Mouse (Mus musculus) inflammation-experienced regulatory T-cells, adult 6 months (primary cell): ENCODE data around the gene Tox2. TPM values are rescaled to one million over a fixed set of nuclear protein-coding genes. Genes with fewer than 3 reads are reported as not detected.

ENCODE experiments used
- ATAC-seq: one replicate; pipeline ENCODE4 v1.8.0; 2017
- polyA plus RNA-seq, 3 experiments: library from polyadenylated mRNA; unstranded; fragments of 100-300 nt; shearing (Covaris generic); gene quantifications; one replicate each; pipeline ENCODE4 v1.2.1; 2017

Gene Tox2
- polyA plus RNA-seq, 3 experiments from 2014 or later: 11.0 to 19.2 (median 13.1) TPM

- ATAC-seq: no peak
These were observed 128.5 kb downstream of the Tox2 start for GRCm38 (mm10) chr2:163331423-163331822.

GRCm38 (mm10) chr2:163332368-163333055 is 129.6 kb downstream of the Tox2 start:
- ATAC-seq: no peak

- no peak for ATAC-seq
These were observed 137.3 kb downstream of the Tox2 start for GRCm38 (mm10) chr2:163340263-163340662.

- ATAC-seq: no peak
These were observed 140.7 kb downstream of the Tox2 start for GRCm38 (mm10) chr2:163343671-163344070.

- ATAC-seq: no peak
These were observed 142.2 kb downstream of the Tox2 start for GRCm38 (mm10) chr2:163344976-163345660.

- no peak for ATAC-seq
These were observed 143.6 kb downstream of the Tox2 start for GRCm38 (mm10) chr2:163346497-163346896.

- ATAC-seq: no peak
These were observed 144.7 kb downstream of the Tox2 start for GRCm38 (mm10) chr2:163347517-163348184.

- no peak for ATAC-seq
These were observed 145.8 kb downstream of the Tox2 start for GRCm38 (mm10) chr2:163348677-163349076.

GRCm38 (mm10) chr2:163349411-163349810 is 146.5 kb downstream of the Tox2 start:
- ATAC-seq: no peak

GRCm38 (mm10) chr2:163350443-163350842 is 147.5 kb downstream of the Tox2 start:
- ATAC-seq: no peak

GRCm38 (mm10) chr2:163353731-163354130 is 150.8 kb downstream of the Tox2 start:
- no peak for ATAC-seq

- no peak for ATAC-seq
These were observed 152.7 kb downstream of the Tox2 start for GRCm38 (mm10) chr2:163355666-163356065.

- no peak for ATAC-seq
These were observed 153.4 kb downstream of the Tox2 start for GRCm38 (mm10) chr2:163356113-163356840.

- ATAC-seq: no peak
These were observed 155.7 kb downstream of the Tox2 start for GRCm38 (mm10) chr2:163358662-163359061.

GRCm38 (mm10) chr2:163359253-163359652 is 156.3 kb downstream of the Tox2 start:
- no peak for ATAC-seq

GRCm38 (mm10) chr2:163360858-163361623 is 158.1 kb downstream of the Tox2 start:
- ATAC-seq: no peak

GRCm38 (mm10) chr2:163362940-163363921 is 160.3 kb downstream of the Tox2 start:
- no peak for ATAC-seq

- ATAC-seq: no peak
These were observed 162.0 kb downstream of the Tox2 start for GRCm38 (mm10) chr2:163364785-163365541.

- no peak for ATAC-seq
These were observed 167.2 kb downstream of the Tox2 start for GRCm38 (mm10) chr2:163370175-163370574.

- no peak for ATAC-seq
These were observed 169.7 kb downstream of the Tox2 start for GRCm38 (mm10) chr2:163372627-163373026.
